Mouse (Mus musculus) cerebellum, adult (tissue): ENCODE measurements around the gene Hist1h2ac.
"Not testable (repeated sequence)": the region's sequence is repeated elsewhere in the genome, so short reads cannot be mapped to it uniquely, and the experiment has no call there.

ENCODE experiments used
- ATAC-seq: cut with Nextera tagmentation; 2 replicates; pipeline ENCODE4 v1.9.2; 2017; ENCODE audit warnings: mild to moderate bottlenecking, moderate library complexity, mixed read lengths; ENCODE audit not compliant: insufficient number of reproducible peaks, low FRiP score, low TSS enrichment

Hist1h2ac gene

GRCm38 (mm10) chr13:23700786-23701520 lies 17.2 kb upstream of the Hist1h2ac start:
- ATAC-seq, result peak; percentile 59; the same call in 1 of the 2 replicates

- no peak for ATAC-seq
Observed at GRCm38 (mm10) chr13:23699767-23700166, 16.0 kb upstream of the Hist1h2ac start.

GRCm38 (mm10) chr13:23698996-23699395 lies 15.2 kb upstream of the Hist1h2ac start:
- no peak for ATAC-seq

- ATAC-seq, result peak; percentile 97
Observed at GRCm38 (mm10) chr13:23698300-23698693, 14.5 kb upstream of the Hist1h2ac start, which contains the start of gene Hist1h4c. Gene Hist1h4c, minus strand, starts transcription at chr13:23698454.

GRCm38 (mm10) chr13:23697491-23698299 lies 13.9 kb upstream of the Hist1h2ac start:
- ATAC-seq, result no peak

- ATAC-seq, result no peak
Observed at GRCm38 (mm10) chr13:23696061-23696474, 12.3 kb upstream of the Hist1h2ac start.

GRCm38 (mm10) chr13:23695514-23695913 lies 11.8 kb upstream of the Hist1h2ac start, which contains the start of gene Hist1h1t:
Gene Hist1h1t, plus strand, starts transcription at chr13:23695814.
- no peak for ATAC-seq

GRCm38 (mm10) chr13:23694956-23695355 lies 11.2 kb upstream of the Hist1h2ac start:
- no peak for ATAC-seq

- ATAC-seq, result no peak
Observed at GRCm38 (mm10) chr13:23693856-23694440, 10.2 kb upstream of the Hist1h2ac start.

- no peak for ATAC-seq
Observed at GRCm38 (mm10) chr13:23689459-23689858, 5.7 kb upstream of the Hist1h2ac start.

- ATAC-seq, result no peak
Observed at GRCm38 (mm10) chr13:23688956-23689355, 5.2 kb upstream of the Hist1h2ac start.

- ATAC-seq, result no peak
Observed at GRCm38 (mm10) chr13:23687907-23688306, 4.2 kb upstream of the Hist1h2ac start.

GRCm38 (mm10) chr13:23687181-23687580 lies 3.4 kb upstream of the Hist1h2ac start:
- no peak for ATAC-seq

GRCm38 (mm10) chr13:23685966-23686365 lies 2.2 kb upstream of the Hist1h2ac start:
- ATAC-seq, result no peak

- ATAC-seq, result no peak
Observed at GRCm38 (mm10) chr13:23685121-23685861, 1.5 kb upstream of the Hist1h2ac start.

GRCm38 (mm10) chr13:23684295-23684945 lies 672 bp upstream of the Hist1h2ac start:
- ATAC-seq, result peak; percentile 26; the same call in 1 of the 2 replicates

- ATAC-seq, result not testable (repeated sequence)
Observed at GRCm38 (mm10) chr13:23682947-23683754, 597 bp downstream of the Hist1h2ac start.

GRCm38 (mm10) chr13:23682623-23682946 lies 1.2 kb downstream of the Hist1h2ac start:
- ATAC-seq, result no peak

GRCm38 (mm10) chr13:23681990-23682582 lies 1.7 kb downstream of the Hist1h2ac start:
- no peak for ATAC-seq
